Mouse (Mus musculus): Measurements from ENCODE around the gene Elob. TPM values are rescaled to one million over a fixed set of nuclear protein-coding genes. Genes with fewer than 3 reads are reported as not detected.
A peak's percentile ranks its signal among the peaks of the same experiment; 100 is the strongest.

The Elob gene
- total RNA-seq, 4 experiments from 2014 or later = 365 to 430 (median 403) TPM

DNA sequence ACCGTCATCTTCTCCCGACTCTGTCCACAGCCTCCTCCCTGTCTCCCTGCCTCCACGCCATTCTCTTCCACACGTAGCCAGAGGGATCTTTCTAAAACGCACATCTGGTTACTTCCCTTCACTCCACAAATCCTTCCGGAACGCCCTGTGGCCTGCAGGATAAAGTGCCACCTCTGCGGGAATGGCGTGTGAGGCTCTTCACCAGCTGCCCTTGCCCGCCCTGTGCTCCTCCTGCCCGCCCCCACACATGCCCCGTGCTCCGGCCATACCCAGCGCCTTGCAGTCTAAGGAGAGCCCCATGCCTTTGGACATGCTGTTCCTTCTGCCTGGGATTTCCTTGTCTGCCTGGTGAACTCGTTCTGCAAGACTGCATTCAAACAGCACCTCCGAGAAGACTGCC lies 5.9 kb downstream of the Elob start:
- DNase-seq = no peak

DNA sequence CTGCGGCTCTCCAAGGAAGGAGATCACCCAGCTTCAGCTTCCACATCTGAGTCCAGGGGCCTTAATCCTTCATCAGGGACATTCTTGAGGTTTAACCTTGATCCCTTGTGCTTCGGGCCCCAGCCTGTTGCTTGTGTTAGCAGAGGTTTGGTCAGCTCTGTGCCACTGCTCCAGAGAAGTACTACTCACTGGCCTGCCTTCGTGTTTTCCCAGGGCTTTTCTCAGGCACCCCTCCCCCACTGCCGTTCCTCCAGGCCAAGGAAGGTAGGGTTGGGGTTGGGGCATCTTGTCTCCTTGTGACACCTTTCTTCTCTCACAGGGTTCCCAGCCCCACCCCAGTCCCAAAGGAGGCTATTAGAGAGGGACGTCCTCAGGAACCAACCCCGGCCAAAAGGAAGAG lies 6.8 kb downstream of the Elob start:
- no peak for DNase-seq

DNA sequence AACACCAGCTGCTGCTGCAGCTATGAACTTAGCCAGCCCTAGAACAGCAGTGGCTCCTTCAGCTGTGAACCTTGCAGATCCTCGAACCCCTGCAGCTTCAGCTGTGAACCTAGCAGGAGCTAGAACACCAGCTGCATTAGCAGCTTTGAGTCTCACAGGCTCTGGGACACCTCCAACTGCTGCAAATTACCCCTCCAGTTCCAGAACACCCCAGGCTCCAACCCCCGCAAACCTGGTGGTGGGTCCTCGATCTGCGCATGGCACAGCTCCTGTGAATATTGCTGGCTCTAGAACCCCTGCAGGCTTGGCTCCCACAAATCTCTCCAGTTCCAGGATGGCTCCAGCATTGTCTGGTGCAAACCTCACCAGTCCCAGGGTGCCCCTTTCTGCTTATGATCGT lies 8.2 kb downstream of the Elob start:
- DNase-seq = no peak

DNA sequence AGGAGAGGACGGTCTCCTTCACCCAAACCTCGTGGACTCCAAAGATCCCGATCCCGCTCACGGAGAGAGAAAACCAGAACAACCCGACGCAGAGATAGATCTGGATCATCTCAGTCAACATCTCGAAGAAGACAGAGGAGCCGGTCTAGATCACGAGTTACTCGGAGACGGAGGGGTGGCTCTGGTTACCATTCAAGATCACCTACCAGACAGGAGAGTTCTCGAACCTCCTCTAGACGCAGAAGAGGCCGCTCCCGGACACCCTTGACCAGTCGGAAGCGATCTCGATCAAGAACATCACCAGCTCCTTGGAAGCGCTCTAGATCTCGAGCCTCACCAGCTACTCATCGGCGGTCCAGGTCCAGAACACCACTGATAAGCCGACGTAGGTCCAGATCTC lies 9.7 kb downstream of the Elob start:
- no peak for DNase-seq

DNA sequence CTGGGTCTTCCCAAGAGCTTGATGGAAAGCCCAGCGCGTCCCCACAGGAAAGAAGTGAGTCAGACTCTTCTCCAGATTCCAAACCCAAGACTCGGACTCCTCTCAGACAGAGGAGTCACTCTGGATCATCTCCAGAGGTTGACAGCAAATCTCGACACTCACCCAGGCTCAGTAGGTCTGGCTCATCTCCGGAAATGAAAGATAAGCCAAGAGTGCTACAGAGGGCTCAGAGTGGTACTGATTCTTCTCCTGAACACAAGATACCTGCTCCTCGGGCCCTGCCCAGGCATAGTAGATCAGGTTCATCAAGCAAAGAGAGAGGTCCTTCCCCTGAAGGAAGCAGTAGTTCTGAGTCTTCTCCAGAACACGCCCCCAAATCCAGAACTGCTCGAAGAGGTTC lies 10.4 kb downstream of the Elob start:
- DNase-seq = no peak

DNA sequence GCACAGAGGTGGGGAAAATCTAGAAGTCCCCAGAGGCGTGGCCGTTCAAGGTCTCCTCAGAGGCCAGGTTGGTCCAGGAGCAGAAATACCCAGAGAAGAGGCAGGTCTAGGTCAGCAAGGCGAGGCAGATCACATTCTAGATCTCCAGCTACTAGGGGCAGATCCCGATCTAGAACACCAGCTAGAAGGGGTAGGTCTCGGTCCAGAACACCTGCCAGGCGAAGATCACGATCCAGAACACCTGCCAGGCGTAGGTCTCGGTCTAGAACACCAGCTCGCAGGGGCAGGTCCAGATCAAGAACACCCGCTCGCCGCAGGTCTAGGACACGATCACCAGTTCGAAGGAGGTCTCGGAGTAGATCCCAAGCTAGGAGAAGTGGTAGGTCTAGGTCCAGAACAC lies 13.3 kb downstream of the Elob start:
- no peak for DNase-seq

DNA sequence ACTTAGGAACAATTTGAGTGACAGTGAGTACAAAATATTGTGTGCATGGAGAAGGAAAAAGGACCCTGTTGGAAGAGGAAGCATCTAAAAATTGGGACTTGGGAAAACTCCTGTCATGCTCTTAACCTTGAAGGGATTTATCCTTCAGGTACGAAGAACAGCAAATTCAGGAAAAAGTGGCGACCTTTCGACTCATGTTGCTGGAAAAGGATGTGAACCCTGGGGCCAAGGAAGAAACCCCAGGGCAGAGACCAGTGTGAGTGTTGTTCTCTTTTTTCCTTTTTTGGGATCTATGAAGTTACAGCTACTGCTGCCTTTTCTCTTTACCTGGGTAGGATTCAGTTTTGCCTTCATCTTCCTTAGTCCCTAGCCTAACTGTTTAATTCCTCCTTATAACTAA lies 21.0 kb downstream of the Elob start:
- DNase-seq = no peak

DNA sequence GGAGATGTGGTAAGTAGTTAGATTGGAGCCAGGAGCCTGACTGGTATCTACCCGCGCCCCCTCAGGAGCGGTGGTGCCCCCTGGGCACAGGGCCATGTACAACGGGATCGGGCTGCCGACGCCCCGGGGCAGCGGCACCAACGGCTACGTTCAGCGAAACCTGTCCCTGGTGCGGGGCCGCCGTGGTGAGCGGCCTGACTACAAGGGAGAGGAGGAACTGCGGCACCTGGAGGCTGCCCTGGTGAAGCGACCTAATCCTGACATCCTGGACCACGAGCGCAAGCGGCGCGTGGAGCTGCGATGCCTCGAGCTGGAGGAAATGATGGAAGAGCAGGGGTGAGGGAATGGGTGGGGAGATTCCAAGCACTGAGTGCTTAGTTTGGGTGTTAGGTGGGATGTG lies 22.1 kb downstream of the Elob start:
- DNase-seq = no peak

DNA sequence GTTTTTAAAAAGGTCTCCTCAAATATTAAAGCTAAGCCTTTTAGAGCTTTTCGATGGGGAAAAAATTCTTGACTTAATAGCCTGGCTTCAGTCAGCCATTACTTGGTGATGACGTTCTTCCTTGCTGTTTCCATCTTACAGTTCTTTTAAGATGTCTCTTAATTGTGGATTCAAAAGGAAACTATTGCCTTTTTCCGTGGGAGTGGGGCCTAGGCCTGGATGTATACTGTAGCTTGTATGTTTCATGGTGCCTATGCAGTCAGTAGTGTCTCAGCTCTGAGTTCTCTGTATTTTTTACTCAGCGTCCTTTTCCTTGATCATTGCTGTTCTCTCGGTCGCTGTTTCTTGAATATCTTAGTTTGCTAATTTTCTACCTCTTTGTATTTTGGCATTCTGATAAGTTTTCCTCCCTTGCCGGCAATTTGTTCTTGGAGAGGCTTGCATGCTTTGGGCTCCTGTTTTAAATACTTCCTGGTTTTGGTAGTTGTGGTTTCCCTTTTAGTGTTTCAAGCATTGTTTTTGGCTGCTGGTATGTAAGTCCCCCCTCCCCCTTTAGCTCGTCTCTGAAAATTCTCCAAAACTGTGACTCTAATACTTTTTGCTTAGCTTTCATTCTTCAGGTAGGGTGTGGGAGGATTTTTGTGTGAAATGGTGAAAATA lies 24.4 kb downstream of the Elob start:
- DNase-seq = no peak

DNA sequence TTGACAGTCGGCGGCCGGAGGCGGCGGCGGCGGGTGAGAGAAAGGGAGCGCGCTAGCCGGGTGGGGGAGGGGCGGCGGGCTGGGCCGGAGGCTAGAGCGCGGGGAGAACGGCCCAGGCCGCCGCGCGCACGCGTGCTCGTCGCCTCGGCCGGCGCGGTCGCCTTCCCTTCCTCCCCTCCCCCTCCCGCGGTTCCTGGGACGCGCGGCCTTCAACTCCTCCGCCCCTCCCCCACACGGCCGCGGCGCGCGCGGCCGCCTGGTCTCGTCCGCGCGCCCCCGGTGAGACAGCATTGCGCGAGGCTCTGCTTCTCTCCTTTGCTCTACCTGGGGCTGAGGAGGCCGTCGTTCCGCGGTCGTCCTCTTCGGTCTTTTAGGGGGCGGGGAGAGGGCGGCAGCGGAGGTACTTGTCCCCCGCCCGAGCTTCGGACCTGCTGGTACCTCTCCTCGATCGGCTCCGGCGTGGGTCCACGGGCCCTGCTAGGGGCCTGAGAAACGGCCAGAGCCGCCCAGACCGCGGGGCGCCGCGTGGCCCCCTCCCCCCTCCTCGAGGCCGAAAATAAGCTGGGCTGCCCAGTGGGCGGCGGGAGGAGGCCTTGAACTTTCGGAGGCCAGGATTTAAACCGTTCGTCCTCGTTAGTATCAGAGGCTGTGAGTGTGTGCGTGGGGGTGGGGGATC lies 25.4 kb downstream of the Elob start:
- peak; percentile 69 for DNase-seq

DNA sequence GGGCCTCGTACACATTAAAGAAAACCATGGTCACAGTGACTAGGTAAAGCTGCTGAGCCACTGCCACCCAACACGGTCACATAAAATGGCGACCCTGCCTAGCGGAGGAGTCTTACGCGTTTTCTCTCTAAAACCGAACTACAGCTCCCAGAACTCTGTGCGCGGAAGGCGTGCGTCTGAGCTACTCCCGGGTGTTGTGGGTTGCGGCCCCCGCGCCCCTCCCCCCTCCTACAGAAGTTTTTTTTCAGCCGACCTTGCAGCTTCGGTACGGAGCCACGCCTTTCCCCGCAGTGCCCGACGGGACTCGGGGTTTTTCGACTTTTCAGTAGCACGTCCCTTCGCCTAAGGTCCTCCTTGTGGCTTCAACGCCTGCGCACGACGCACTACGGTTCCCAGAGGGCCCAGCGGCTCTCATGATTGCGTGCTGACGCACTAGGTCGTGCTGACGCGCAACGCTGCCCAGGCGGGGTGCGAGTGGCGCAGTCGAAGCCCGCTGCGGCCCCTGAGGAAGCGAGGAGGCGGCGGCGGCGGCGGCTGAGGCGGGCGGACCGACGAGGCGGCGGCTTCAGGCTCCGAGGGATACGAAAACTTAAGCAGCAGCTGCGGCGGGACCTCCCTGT lies 26.1 kb downstream of the Elob start:
- DNase-seq = peak; percentile 98

DNA sequence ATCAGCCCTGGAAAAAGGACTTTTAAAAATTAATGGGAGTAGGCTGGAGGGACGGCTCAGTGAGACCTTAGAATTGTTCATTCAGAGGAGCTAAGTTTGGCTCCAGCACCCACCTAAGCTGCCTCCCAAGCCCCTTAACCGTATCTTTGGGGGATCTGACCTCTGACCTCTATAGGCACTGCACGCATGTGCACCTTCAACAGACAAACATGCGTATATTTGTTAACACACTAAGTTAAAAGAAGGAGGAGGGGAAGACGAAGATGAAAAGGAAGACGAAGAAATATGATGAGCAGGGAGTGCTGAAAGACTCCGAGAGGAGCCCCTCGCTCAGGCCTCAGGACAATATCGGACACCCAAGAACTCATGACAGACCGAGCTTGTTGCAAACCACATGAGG lies 27.3 kb downstream of the Elob start:
- no peak for DNase-seq

DNA sequence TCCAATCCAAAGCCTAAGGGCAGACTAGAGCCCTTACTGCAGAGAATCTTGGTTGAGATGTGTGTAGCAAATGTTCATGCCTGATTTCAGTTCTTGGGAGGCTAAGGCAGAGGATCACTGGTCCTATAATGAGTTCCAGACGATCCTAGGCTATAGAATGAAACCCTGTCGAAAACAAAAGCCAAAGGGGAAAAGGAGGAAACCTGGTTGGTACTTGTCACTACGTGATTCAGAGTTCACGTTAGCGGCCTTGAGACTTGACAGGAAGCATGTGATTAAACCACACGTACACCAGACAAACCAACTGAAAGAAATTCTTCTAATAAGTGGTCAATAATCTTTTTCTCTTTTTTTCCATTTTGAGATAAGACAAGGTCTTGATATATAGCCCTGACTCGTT lies 31.6 kb downstream of the Elob start:
- DNase-seq = no peak

DNA sequence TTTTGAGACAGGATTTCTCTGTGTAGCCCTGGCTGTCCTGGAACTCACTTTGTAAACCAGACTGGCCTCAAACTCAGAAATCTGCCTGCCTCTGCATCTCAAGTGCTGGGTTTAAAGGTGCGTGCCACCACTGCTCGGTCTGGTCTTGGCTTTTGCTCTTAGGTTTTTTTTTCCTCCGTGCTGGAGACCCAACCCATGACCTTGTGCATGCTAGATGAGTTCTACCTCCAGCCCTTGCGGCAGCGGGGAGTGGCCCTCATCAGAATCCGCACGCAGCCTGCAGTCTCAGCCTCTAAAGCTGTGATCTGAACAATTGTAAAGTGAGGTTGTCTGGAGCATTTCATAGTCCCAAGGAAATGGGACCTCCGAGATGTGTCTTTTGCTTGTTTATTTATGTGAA lies 33.6 kb downstream of the Elob start:
- DNase-seq = no peak

DNA sequence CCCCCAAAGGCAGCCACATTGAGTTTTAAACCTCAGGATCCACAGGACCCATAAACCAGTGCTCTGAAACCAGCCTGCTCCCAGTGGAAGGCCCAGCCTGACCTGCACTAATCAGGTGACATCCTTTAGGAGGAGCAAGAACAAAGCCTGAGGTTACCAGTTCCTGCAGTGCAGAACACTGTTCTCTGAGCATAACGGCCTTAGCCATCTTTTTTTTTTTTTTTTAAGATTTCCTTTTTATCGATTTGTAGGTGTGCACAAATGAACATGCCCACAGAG lies 37.9 kb downstream of the Elob start:
- no peak for DNase-seq

DNA sequence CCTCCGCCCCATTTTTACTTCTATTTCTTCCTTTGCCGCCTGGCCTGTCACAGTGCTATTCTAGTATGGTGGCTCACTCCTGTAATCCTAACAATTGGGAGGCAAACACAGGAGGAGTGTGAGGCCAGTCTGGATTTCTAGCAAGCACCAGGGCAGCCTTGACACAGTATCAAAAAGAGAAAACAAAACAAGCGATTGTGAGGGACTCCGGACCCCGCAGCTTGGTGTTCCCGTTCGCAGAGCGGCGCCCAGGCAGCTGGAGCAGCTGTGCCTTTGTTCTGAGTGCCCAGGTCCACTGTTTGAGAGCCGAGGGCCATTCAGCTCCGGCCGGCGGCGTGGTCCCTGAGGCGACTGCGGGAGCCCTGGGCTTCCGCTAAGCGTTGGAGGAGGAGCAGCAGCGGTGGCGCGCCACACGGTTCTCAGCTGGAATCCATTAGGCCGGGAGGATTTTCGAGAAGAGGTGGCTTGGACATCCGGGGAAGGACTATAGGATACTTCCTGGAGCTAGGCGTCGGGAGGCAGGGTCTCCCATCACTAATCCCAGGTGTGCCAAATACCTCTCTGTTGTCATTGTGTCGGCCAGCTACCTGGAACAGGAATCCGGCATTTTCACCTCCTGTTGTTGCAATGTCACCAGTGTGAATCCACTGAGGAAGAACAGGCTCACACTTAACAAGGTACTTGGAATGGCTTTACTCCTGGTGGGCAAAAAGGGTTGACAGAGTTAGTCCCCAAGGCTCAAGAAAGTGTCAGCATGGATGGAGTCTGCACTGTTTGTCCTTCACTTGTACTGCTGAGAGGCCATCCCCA lies 38.5 kb downstream of the Elob start, which contains the start of gene Srrm2:
Srrm2 (plus strand) TSS at position 264 of the 810 bp plus-strand sequence.
- peak; percentile 40 for DNase-seq

DNA sequence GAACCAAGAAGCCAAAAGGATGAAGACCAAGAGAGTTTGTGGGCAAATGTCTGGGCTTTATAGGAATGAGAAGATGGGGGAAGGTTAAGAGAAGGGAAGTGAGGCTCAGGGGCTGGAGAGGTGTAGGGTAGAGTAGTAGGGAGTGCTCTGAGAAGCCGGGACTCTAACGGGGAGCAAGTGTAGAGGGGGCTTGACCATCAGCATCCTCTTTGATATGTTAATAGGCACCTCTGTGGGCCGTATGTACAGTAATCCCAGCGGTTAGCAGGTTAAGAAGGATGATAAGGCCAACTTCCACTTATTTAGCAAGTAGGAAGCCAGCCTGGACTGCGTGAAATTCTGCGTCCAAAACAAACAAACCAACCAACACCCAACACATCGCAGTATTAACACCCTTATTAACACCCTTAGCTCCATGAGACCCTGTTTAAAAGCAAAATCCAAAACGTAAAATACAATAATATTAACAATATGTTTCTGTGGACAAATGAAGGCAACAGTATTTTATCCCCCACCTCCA lies 39.1 kb downstream of the Elob start:
- DNase-seq = no peak

DNA sequence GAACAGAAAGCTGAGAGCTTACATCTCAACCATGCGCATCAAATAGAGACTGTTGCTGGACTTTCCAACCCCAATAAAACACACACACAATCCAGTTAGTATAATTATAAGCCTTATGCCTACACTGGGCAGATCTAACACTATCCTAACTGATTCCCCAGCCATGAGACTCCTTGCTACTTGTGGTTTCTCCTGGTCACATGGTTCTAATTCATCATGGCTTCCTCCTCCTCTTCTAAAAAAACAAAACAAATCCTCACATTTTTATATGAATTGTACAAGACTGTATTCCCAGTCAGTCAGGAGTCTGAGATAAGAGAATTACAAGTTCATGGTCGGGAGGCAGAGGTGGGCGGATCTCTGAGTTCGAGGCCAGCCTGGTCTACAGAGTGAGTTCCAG lies 40.0 kb downstream of the Elob start:
- no peak for DNase-seq

DNA sequence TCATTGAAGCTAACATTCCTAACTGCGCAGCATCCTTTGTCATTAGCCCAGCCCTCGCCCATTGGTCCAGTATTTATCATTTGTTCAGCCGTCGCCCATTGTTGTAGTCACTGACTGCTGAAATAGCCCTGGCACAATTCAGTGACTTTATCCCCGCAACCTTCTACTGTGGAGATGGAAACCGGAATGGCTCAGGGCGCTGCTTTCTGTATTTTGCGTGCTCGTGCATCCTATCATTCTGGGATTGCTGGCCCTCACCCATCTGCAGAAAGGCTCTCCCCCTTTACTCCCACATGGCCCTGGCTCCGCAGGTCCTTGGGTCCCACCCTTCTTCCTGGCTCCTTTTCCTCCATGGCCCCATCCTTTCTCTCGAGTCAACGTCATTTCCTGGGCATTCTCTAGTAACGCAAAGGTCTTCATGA lies 42.4 kb downstream of the Elob start:
- peak; percentile 34 for DNase-seq

DNA sequence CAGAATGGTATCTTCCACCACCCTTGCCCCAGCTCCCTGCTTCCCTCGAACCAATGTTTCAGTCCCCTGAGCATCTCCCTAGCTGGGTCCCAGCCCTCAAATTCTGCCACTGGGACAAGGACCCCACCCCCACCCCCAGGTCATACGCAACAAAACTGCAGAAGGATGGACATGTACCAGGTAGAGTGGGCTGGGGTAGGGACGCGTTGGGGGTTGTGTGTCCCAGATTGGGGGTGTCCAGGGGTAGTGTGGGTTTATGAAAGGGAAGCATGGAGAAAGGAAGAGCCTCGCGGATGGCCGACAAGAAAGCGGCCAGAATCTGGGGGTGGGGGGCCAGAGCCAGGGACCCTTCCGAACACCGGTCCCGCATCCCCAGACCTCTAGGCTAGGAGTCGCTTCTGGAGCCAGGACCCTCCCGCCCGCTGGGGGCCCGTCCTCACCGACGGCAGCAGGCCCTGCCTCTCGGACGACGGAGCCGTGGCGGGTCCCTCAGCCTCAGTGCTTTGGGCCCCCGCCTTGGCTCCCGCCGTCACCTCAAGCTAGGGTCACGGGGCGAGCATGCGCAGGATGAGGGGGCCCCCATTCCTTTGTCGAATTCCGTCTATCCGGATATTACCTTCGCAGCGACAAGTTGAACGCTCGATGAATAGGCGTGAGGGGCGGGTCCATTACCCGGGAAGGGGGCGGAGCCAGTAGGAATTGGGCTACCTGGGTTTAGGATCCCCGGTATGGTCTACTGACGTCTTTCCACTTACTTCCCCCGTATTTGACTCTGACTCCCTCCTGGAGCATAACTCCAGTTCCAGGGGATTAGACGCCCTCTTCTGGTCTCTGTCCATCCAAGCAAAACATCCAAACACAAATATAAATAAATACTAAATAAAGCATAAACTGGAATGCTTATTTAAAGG lies 43.1 kb downstream of the Elob start, which contains the start of gene Flywch2:
Flywch2 (minus strand) TSS at position 521 of the 911 bp plus-strand sequence.
- DNase-seq = peak; percentile 77

DNA sequence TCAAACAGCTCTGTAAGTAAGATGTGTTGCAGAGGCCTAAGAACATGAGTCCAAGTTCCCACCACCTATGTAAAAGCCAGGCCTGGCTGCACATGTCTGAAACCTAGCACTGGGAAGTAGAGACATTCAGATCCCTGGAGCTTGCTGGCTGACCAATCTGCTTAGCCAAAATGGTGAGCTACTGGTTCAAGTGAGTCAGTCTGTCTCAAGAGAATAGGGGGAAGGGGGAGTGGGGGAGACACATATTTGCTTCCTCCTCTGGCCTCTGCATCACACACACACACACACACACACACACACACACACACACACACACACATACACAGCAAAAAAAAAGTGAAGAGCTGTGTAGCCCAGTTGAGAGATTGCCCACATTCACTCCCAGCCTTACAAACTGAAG lies 45.6 kb downstream of the Elob start:
- no peak for DNase-seq

DNA sequence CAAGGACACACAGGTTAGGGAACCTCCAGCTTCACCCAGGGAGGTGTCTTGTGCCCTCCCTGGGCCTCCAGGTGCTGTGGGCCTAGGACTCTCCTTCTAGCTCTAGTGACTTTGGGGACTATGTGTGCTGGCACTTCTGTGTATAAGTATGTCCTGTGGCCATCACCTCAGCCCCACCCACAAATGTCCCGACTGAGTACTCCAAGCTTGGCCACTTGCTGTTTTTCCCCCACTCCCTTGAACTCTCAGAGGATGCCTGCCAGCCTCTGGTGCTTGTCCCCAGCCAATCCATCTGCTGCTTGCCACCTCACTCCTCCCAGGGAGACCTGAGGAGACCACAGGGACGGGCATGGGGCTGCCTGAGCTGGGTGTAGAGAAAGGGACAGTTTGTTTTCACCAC lies 50.5 kb downstream of the Elob start:
- no peak for DNase-seq

Measured in adrenal gland, adult 8-10 months (tissue).